Mouse (Mus musculus): ENCODE data around the gene Emc10.

DNA sequence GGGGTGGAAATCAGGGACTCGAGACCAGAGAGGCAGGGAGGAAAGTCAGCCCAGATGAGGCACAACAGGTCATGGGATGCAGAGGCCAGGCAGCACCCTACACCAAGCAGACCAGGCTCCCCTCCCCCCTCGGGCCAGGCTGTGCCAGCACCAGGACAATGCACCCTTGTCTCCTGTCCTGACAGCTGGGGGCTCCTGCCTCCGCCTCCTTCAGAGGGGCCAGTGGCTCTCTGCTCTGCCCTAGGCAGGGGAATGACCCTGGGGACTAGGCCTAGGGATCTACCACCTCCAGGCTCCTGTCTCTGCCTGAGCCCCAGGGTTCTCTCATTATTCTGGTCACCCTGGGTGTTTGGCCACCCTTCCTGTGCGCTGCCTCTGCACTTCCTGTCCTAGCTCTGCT lies 21.9 kb downstream of the Emc10 start:
- TF ChIP-seq CTCF (IDR thresholded peaks at IDR 0.05; ENCODE audit: low read depth, low read length) (no peak), POLR2A (IDR thresholded peaks at IDR 0.05; ENCODE audit: insufficient read depth, low read length) (no peak), EP300 (IDR thresholded peaks at IDR 0.05; ENCODE audit: insufficient read depth, low read depth, low read length) (no peak)
